Mouse (Mus musculus) cortical plate, adult 2 months (tissue): ENCODE results near the gene Fgfr2. TPM values are rescaled to one million over a fixed set of nuclear protein-coding genes. Genes with fewer than 3 reads are reported as not detected.
A peak's percentile ranks its signal among the peaks of the same experiment; 100 is the strongest.

Experiments
- H3K27ac ChIP-seq: fragments of 200-500 bp; 2 replicates; pipeline ENCODE4 v1.5.1; 2012; ENCODE audit warnings: low read length, control low read depth, inconsistent platforms; ENCODE audit not compliant: insufficient read depth
- H3K4me1 ChIP-seq: fragments of 200-500 bp; 2 replicates; pipeline ENCODE4 v1.6.1; 2011; ENCODE audit warnings: low read length; ENCODE audit not compliant: control insufficient read depth, insufficient read depth
- H3K4me3 ChIP-seq: fragments of 200-500 bp; 2 replicates; pipeline ENCODE4 v1.5.1; 2011; ENCODE audit warnings: mild to moderate bottlenecking, low read length, control low read depth; ENCODE audit not compliant: insufficient read depth
- CTCF ChIP-seq: fragments of 200-500 bp; IDR thresholded peaks from 2 replicates; pipeline ENCODE4 v1.5.1; 2011; ENCODE audit warnings: mild to moderate bottlenecking, control low read depth, low read length; ENCODE audit not compliant: insufficient read depth; ENCODE audit errors: extremely low read depth
- POLR2A ChIP-seq: fragments of 200-500 bp; IDR thresholded peaks from 2 replicates; pipeline ENCODE4 v1.6.1; 2011; ENCODE audit warnings: mild to moderate bottlenecking, low read length, control low read depth; ENCODE audit not compliant: insufficient read depth; ENCODE audit errors: extremely low read depth
- polyA plus RNA-seq: library from polyadenylated mRNA; depleted of rRNA; stranded (reverse); fragments of >200 nt; gene quantifications from 2 replicates; pipeline ENCODE4 v1.2.3, GENCODE M21; 2012

Fgfr2 gene
- polyA plus RNA-seq, 1 experiment: 50.4 TPM

DNA sequence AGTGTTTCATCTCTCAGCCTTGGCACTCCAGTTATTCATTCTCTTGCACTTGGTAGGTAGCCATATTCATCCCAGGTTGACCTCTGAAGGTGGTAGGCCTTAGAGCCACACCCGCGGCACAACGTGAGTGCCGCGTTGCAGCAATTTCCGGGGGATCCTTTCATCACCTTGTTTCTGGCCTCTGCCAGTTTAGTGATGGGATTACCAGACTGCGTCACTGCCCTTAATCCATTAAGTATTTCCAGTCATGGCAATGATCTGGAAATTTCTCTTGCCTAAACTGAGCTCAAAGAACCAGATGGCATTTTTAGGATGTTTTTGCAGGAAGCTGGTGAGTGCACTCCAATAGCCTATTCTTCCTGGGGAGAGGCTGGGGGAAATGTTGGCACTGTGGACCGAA is 233.5 kb downstream of the Fgfr2 start:
- H3K4me3 ChIP-seq: no peak overlapping the region
- H3K27ac ChIP-seq: no peak overlapping the region
- no peaks in the 10 kb centered on the region for H3K4me1 ChIP-seq
- TF ChIP-seq POLR2A (no peak), CTCF (no peak)

DNA sequence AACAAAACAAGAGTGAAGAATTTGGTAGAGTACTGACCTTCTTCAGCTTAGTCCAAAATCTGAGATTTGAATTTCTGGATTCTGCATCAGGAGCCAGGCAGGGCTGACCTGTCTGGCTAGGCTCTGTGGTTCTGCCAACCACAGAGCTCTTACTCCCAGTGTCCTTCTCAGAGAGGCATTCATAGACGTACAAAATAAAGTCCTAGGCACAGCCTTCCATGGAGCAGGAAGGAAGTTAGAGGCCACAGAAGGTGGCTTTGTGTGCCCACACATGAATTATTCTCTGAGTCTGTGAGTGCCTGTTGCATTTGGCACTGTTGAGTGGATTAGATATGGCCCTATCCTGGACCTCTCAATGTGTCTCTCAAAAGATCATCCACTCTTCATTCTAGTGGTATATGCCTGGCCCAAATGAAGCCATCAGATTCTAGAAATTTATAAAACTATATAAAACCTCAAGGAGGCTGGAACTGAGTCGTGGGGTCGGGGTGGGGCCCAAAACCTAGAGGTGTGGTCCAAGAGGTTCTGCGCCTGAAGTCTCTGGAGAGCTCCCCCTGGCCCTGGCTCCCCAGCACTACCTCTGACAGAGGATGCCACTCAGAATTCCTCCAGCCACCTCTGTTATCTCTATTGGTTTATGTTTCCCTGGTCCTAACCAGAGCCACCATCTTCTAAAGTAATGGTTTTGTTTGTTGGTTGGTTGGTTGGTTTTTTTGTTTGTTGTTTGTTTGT is 234.5 kb downstream of the Fgfr2 start:
- H3K27ac ChIP-seq: no peak overlapping the region
- no peaks in the 10 kb centered on the region for H3K4me1 ChIP-seq
- no peak for TF ChIP-seq POLR2A
- no peak for TF ChIP-seq CTCF
- no peak overlapping the region for H3K4me3 ChIP-seq

DNA sequence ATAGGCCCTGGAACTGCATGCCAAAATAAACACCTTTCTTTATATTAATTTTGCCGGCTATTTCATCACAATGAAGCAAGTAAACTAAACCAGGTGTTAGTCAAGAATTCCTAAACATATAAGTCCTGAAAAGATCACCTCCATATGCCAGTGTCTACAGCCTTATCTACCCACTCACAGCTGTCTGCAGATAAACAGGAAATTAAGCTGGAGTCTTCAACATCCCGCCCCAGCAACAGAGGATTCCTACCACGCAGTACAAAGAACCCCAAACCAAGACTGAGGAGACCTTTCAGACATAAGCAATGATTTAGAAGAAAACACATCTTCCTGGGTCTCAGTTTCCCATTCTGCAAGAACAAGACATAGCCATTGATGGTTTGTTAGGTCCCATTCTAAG is 235.1 kb downstream of the Fgfr2 start:
- H3K4me3 ChIP-seq: no peak overlapping the region
- H3K27ac ChIP-seq: no peak overlapping the region
- no peaks in the 10 kb centered on the region for H3K4me1 ChIP-seq
- no peak for TF ChIP-seq CTCF
- no peak for TF ChIP-seq POLR2A

DNA sequence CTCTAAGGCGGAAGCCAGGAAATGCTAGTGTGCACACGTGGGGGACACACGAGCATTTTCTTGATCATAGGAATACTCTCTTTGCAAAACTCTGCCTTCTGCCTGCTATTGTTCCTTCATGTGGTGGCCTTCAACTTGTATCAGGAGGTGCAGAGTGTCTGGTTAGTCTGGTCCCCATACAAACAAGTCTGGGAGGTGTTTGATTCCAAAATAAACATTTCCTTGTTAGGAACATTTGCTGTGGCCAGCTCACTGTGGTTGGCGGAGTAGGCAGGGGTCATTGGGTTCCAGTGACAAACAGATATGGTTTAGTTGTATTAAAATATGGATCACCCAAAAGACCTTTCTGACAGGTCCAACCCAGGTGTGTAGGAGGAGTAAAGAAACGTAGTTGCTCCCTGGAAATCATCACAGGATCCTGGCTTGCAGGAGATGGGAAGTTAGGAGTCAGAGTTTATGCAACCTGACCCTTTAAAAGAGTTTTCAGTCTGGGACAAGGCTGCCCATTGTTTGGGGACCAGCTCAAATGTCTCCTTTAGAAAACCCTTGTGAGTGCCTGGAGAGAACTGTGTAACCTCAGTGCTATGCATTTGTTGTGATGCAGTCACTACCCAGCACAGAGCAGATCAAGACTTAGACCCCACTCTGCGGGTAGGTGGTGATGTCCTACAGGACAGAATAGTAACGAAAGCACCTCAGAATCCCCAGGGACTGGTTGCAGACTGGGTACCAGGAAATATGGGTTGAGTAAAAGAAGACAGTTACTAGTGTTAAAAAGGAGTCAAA is 235.9 kb downstream of the Fgfr2 start:
- no peak overlapping the region for H3K4me3 ChIP-seq
- H3K27ac ChIP-seq: no peak overlapping the region
- TF ChIP-seq POLR2A (no peak), CTCF (no peak)
- no peaks in the 10 kb centered on the region for H3K4me1 ChIP-seq

DNA sequence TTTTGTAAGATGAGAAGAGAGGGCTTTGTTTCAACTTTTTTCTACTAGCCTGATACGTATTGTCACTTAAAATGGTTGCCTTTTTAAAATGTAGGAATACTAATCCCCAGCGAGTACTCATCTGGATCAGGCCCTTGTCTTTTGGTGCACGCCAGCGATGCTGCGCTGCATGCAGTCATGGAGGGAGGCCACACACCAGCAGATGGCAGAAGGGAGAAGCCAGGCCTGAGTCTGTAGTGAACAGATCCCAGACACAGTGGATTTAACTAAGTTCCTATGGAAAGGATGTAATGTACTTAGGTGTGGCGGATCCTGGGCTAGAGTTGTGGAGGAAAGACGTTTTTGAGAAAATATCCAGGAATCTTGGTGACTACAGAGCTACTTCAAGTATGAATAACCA is 239.1 kb downstream of the Fgfr2 start:
- Histone ChIP-seq H3K4me3 (no peak overlapping the region), H3K4me1 (no peaks in the 10 kb centered on the region), H3K27ac (no peak overlapping the region)
- TF ChIP-seq CTCF (peak; percentile 54), POLR2A (no peak)

DNA sequence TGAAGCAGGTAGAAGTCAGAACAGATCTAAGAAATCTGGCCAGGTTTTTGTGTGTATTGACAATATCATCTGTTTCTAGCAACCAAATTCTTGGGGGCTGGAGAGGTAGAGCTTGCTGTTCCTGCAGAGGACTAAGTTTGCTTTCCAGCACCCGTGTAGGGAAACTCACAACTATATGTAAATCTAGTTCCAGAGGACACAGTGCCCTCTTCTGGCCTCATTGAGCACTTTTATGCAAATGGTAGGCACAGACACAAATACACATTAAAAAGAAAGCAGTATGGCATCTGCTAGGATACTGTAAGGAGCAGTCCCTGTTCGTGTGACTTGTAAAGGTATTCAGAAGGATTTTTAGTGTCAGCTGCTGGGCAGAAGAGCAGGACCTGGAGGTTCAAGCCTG is 240.8 kb downstream of the Fgfr2 start:
- TF ChIP-seq CTCF (no peak), POLR2A (no peak)
- H3K4me3 ChIP-seq: no peak overlapping the region
- H3K4me1 ChIP-seq: no peaks in the 10 kb centered on the region
- H3K27ac ChIP-seq: no peak overlapping the region

DNA sequence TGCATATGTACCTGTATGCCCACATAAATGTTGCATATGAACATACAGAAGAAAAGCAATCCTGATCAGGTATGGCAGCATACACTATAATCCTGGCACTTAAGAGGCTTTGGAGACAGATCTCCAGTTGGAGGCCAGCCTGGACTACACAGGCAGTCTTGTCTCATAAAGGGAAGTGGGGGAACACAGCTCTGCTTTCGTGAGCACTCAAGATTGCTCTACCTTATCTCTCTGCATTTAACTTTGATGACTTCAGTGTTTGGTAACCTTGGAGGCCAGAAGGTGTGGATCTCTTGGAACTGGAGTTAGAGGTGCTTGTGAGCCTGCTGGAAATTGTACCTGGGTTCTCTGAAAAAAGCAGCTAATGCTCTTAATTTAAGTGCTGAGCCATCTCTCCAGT is 242.9 kb downstream of the Fgfr2 start:
- H3K27ac ChIP-seq: no peak overlapping the region
- H3K4me3 ChIP-seq: no peak overlapping the region
- TF ChIP-seq POLR2A: no peak
- TF ChIP-seq CTCF: no peak
- H3K4me1 ChIP-seq: no peaks in the 10 kb centered on the region

- no peaks in the 10 kb centered on the region for H3K4me1 ChIP-seq
- no peak overlapping the region for H3K4me3 ChIP-seq
- no peak for TF ChIP-seq POLR2A
- TF ChIP-seq CTCF: no peak
- no peak overlapping the region for H3K27ac ChIP-seq
Observed at GRCm38 (mm10) chr7:132875391-132876086, 247.6 kb downstream of the Fgfr2 start.

GRCm38 (mm10) chr7:132873043-132873442 is 250.1 kb downstream of the Fgfr2 start:
- Histone ChIP-seq H3K4me1 (no peaks in the 10 kb centered on the region), H3K4me3 (no peak overlapping the region), H3K27ac (no peak overlapping the region)
- TF ChIP-seq CTCF (no peak), POLR2A (no peak)
